In the genomic region with DNA sequence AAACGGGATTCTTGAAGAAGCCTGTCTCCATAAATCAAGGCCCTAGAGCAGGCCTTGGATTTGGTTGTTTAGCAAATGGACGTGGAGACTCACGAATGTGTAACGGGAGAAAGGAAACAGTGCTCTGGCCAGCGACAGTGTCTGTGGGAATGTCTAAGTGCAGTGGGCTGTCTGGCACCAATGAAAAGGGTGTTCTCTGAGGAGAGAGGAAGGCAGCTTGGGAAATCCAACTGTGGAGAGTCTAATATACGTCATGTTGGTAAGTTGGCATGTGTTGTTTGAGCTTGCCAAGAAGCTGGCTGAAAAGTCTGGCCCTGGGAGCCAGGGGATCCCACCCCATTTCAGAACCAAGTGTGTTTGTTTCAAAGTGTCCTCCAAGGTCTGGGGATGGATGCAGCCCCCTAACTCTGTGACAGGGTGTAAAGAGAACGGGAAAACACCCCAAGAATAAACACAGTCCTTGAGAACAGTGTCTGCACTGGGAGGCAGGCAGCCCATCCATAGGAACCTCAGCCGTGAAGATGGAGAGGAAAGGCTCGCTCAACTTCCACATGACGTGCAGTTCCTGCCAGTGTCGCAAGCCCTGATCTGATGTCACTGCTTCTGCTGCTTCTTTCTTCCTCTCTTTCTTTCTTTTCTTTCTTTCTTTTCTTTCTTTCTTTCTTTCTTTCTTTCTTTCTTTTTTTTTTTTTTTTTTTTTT, we compare ENCODE assay signal across 15 mouse cellular contexts.
DNase-seq lines count a peak whose midpoint lies in the region; ATAC-seq and TF ChIP-seq lines count a peak whose summit lies in the region.
"Had no signal": no experiment of that assay in that cellular context is flagged by ENCODE, and none has a peak within 500 bp of the region (broad histone marks: within the 10 kb centered on the region; RNA-seq: fewer than 3 reads in every experiment).

No protein-coding gene starts in this region.

- ATAC-seq in forebrain, embryonic 15.5 days (replicated peaks): 0 out of 2 replicates have a peak, but pooled peaks have one; percentile 32
- ATAC-seq in forebrain, embryonic 11.5 days (replicated peaks; ENCODE audit: low FRiP score): no peak
- ATAC-seq in stomach, embryonic 15.5 days (ENCODE audit: insufficient read depth, low FRiP score, low read depth): no peak
- ATAC-seq in stomach, postnatal 0 days (ENCODE audit: low FRiP score, low TSS enrichment): no peak
- ATAC-seq: midbrain, embryonic 16.5 days had no signal

- H3K36me3 ChIP-seq in forebrain, embryonic 15.5 days: no peaks in the 10 kb centered on the region
- H3K36me3 ChIP-seq in forebrain, embryonic 11.5 days (ENCODE audit: control insufficient read depth, insufficient read depth, low read length): no peaks in the 10 kb centered on the region
- no peaks in the 10 kb centered on the region for H3K36me3 ChIP-seq in stomach, embryonic 15.5 days
- no peaks in the 10 kb centered on the region for H3K36me3 ChIP-seq in stomach, postnatal 0 days (ENCODE audit: control insufficient read depth, insufficient read depth, low read length)
- H3K36me3 ChIP-seq: embryonic facial prominence, embryonic 10.5 days had no signal

- H3K27me3 ChIP-seq in forebrain, embryonic 15.5 days: no peaks in the 10 kb centered on the region
- no peaks in the 10 kb centered on the region for H3K27me3 ChIP-seq in forebrain, embryonic 11.5 days (ENCODE audit: control insufficient read depth, insufficient read depth, low read length)
- H3K27me3 ChIP-seq in stomach, embryonic 15.5 days (replicated peaks): no peaks in the 10 kb centered on the region
- H3K27me3 ChIP-seq in stomach, postnatal 0 days (ENCODE audit: control insufficient read depth, insufficient read depth, low read length): no peaks in the 10 kb centered on the region

- no peak overlapping the region for H3K4me3 ChIP-seq in forebrain, embryonic 15.5 days
- no peak overlapping the region for H3K4me3 ChIP-seq in forebrain, embryonic 11.5 days (ENCODE audit: low read depth, low read length)
- no peak overlapping the region for H3K4me3 ChIP-seq in stomach, embryonic 15.5 days (replicated peaks)
- H3K4me3 ChIP-seq in stomach, postnatal 0 days (ENCODE audit: low read depth, low read length): no peak overlapping the region
- H3K4me3 ChIP-seq: embryonic facial prominence, embryonic 10.5 days; layer of hippocampus, adult 2 months had no signal

- no peak overlapping the region for H3K9ac ChIP-seq in forebrain, embryonic 15.5 days (replicated peaks)
- no peak overlapping the region for H3K9ac ChIP-seq in forebrain, embryonic 11.5 days (ENCODE audit: low read length)
- H3K9ac ChIP-seq in stomach, embryonic 15.5 days: no peak overlapping the region
- no peak overlapping the region for H3K9ac ChIP-seq in stomach, postnatal 0 days (ENCODE audit: low read length)
- H3K9ac ChIP-seq: liver, embryonic 14.5 days had no signal

- H3K27ac ChIP-seq in forebrain, embryonic 15.5 days (replicated peaks): no peak overlapping the region; the same call in none of the 2 replicates
- no peak overlapping the region for H3K27ac ChIP-seq in forebrain, embryonic 11.5 days (ENCODE audit: low read depth, low read length)
- peak overlapping the region; percentile 23; the same call in 1 of the 2 replicates for H3K27ac ChIP-seq in stomach, embryonic 15.5 days
- no peak overlapping the region for H3K27ac ChIP-seq in stomach, postnatal 0 days (replicated peaks)
- H3K27ac ChIP-seq: embryonic facial prominence, embryonic 10.5 days; layer of hippocampus, adult 2 months; liver, embryonic 14.5 days had no signal

- 66% methylated on average over 11 of the region's 11 CpGs for WGBS in forebrain, embryonic 15.5 days
- WGBS in forebrain, embryonic 11.5 days: 90% methylated on average over 11 of the region's 11 CpGs
- 59% methylated on average over 11 of the region's 11 CpGs for WGBS in stomach, embryonic 15.5 days
- 57% methylated on average over 11 of the region's 11 CpGs for WGBS in stomach, postnatal 0 days

- H3K4me2 ChIP-seq in forebrain, embryonic 15.5 days (replicated peaks): no peak overlapping the region
- no peak overlapping the region for H3K4me2 ChIP-seq in forebrain, embryonic 11.5 days (ENCODE audit: low read depth, low read length, severe bottlenecking)
- H3K4me2 ChIP-seq in stomach, embryonic 15.5 days: no peak overlapping the region
- H3K4me2 ChIP-seq in stomach, postnatal 0 days (replicated peaks; ENCODE audit: low read depth): no peak overlapping the region

- TF ChIP-seq CTCF in stomach, postnatal 0 days (IDR thresholded peaks at IDR 0.05; ENCODE audit: low read depth): no peak

- no peak for DNase-seq in forebrain, embryonic 11.5 days (ENCODE audit: low spot score)
- DNase-seq in stomach, postnatal 0 days (ENCODE audit: low spot score): no peak
- peak; percentile 38 for DNase-seq in lung, postnatal 36 days
- DNase-seq in thymus, adult 18-20 months: no peak
- DNase-seq in layer of hippocampus, adult 18-20 months (ENCODE audit: low spot score in 2 of 2): no peak
- no peak for DNase-seq in kidney, adult 8-10 months
- DNase-seq: cerebellum, adult 9-10 months; gastrocnemius, postnatal 36 days; kidney, adult 18-20 months had no signal

- no peak for TF ChIP-seq EP300 in stomach, postnatal 0 days (optimal IDR thresholded peaks at IDR 0.05)

- H3K4me1 ChIP-seq in forebrain, embryonic 15.5 days: peaks cover 18% of the 10 kb centered on the region
- peaks cover 7% of the 10 kb centered on the region; the same call in 1 of the 2 replicates for H3K4me1 ChIP-seq in forebrain, embryonic 11.5 days (replicated peaks; ENCODE audit: control insufficient read depth, insufficient read depth, low read length)
- peaks cover 5% of the 10 kb centered on the region; the same call in 1 of the 2 replicates for H3K4me1 ChIP-seq in stomach, embryonic 15.5 days
- 0 out of 2 replicates have a peak, but pooled peaks cover 2% of the 10 kb centered on the region for H3K4me1 ChIP-seq in stomach, postnatal 0 days (replicated peaks; ENCODE audit: control insufficient read depth, insufficient read depth)

- no peaks in the 10 kb centered on the region for H3K9me3 ChIP-seq in forebrain, embryonic 15.5 days
- no peaks in the 10 kb centered on the region; the same call in 1 of the 2 replicates for H3K9me3 ChIP-seq in forebrain, embryonic 11.5 days (ENCODE audit: control insufficient read depth, low read length)
- H3K9me3 ChIP-seq in stomach, embryonic 15.5 days: no peaks in the 10 kb centered on the region
- H3K9me3 ChIP-seq in stomach, postnatal 0 days (ENCODE audit: control insufficient read depth, low read length): no peaks in the 10 kb centered on the region
- H3K9me3 ChIP-seq: embryonic facial prominence, embryonic 10.5 days had no signal
